Comparison of ENCODE assay signal across 9 mouse cellular contexts in the genomic region with DNA sequence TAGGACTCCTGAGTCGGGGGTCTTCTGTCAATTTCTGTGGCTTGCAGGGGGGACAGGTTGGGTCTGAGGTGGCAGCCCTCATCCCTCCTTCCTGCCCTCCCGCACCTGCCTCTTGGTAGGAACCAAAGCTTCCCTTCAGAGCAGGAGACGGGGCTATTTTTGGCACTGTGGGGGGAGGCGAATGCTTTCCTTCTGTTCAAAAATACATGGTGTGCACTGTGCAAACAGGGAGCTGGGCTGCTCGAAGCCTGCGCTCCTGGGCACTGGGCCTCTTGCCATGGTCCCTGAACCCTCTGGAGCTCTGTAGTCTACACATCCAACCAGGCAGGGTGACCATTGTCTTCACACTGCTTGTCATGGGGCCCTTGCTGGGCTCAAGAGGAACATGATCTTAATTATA. TPM values are rescaled to one million over a fixed set of nuclear protein-coding genes. Genes with fewer than 3 reads are reported as not detected.
DNase-seq lines count a peak whose midpoint lies in the region; ATAC-seq and TF ChIP-seq lines count a peak whose summit lies in the region.
"Had no signal": no experiment of that assay in that cellular context is flagged by ENCODE, and none has a peak within 500 bp of the region (broad histone marks: within the 10 kb centered on the region; RNA-seq: fewer than 3 reads in every experiment).

No protein-coding gene starts in this region.

- H3K4me3 ChIP-seq in intestine, embryonic 15.5 days (replicated peaks), result no peak overlapping the region
- H3K4me3 ChIP-seq in intestine, postnatal 0 days (ENCODE audit: low read depth, low read length), result no peak overlapping the region
- no peak overlapping the region for H3K4me3 ChIP-seq in heart, postnatal 0 days (ENCODE audit: low read depth, low read length)
- no peak overlapping the region for H3K4me3 ChIP-seq in limb, embryonic 12.5 days (replicated peaks)
- H3K4me3 ChIP-seq: midbrain, embryonic 12.5 days had no signal

- H3K27ac ChIP-seq in intestine, embryonic 15.5 days, result peak overlapping the region; percentile 64; the same call in 1 of the 2 replicates
- H3K27ac ChIP-seq in intestine, postnatal 0 days (ENCODE audit: low read depth, low read length), result no peak overlapping the region
- H3K27ac ChIP-seq in heart, postnatal 0 days (ENCODE audit: low read depth), result peak overlapping the region; percentile 93
- H3K27ac ChIP-seq in limb, embryonic 12.5 days, result 0 out of 2 replicates have a peak overlapping the region, but pooled peaks have one; percentile 73

- intact Hi-C loops in gastrocnemius, postnatal 14 days (cut with DNase I; ENCODE audit: low total_unique reads), result no loop called here

- peaks cover 43% of the 10 kb centered on the region for H3K4me1 ChIP-seq in intestine, embryonic 15.5 days (replicated peaks)
- H3K4me1 ChIP-seq in intestine, postnatal 0 days (replicated peaks; ENCODE audit: control insufficient read depth, insufficient read depth, low read length), result peaks cover 15% of the 10 kb centered on the region; the same call in 1 of the 2 replicates
- H3K4me1 ChIP-seq in heart, postnatal 0 days (ENCODE audit: control insufficient read depth, insufficient read depth), result peaks cover 59% of the 10 kb centered on the region
- H3K4me1 ChIP-seq in limb, embryonic 12.5 days (replicated peaks), result peaks cover 59% of the 10 kb centered on the region

- DNase-seq in cerebellum, adult 9-11 months, result peak; percentile 88
- no peak for DNase-seq in heart, postnatal 0 days (ENCODE audit: low spot score)
- DNase-seq in gastrocnemius, postnatal 14 days, result no peak

- 0 out of 2 replicates have a peak overlapping the region, but pooled peaks have one; percentile 46 for H3K4me2 ChIP-seq in intestine, embryonic 15.5 days (replicated peaks)
- H3K4me2 ChIP-seq in intestine, postnatal 0 days (replicated peaks; ENCODE audit: low read depth), result no peak overlapping the region
- peak overlapping the region; percentile 51 for H3K4me2 ChIP-seq in heart, postnatal 0 days (ENCODE audit: low read depth, low read length)
- no peak overlapping the region for H3K4me2 ChIP-seq in limb, embryonic 12.5 days

- no peaks in the 10 kb centered on the region for H3K36me3 ChIP-seq in intestine, embryonic 15.5 days
- no peaks in the 10 kb centered on the region for H3K36me3 ChIP-seq in intestine, postnatal 0 days (ENCODE audit: control insufficient read depth, insufficient read depth)
- no peaks in the 10 kb centered on the region for H3K36me3 ChIP-seq in heart, postnatal 0 days (replicated peaks; ENCODE audit: control insufficient read depth, insufficient read depth, low read length)
- H3K36me3 ChIP-seq in limb, embryonic 12.5 days, result no peaks in the 10 kb centered on the region

- no peak for TF ChIP-seq CTCF in intestine, postnatal 0 days (IDR thresholded peaks at IDR 0.05; ENCODE audit: low read depth)
- TF ChIP-seq CTCF in heart, postnatal 0 days (IDR thresholded peaks at IDR 0.05; ENCODE audit: low read depth), result no peak

- 63% methylated on average over 6 of the region's 6 CpGs for WGBS in intestine, embryonic 15.5 days
- WGBS in intestine, postnatal 0 days, result 57% methylated on average over 6 of the region's 6 CpGs
- WGBS in heart, postnatal 0 days, result 25% methylated on average over 6 of the region's 6 CpGs
- WGBS in limb, embryonic 12.5 days, result 73% methylated on average over 6 of the region's 6 CpGs

- H3K9ac ChIP-seq in intestine, embryonic 15.5 days, result no peak overlapping the region
- H3K9ac ChIP-seq in intestine, postnatal 0 days (ENCODE audit: low read depth, low read length), result no peak overlapping the region
- H3K9ac ChIP-seq in heart, postnatal 0 days (replicated peaks; ENCODE audit: low read depth, low read length), result 0 out of 2 replicates have a peak overlapping the region, but pooled peaks have one; percentile 20
- H3K9ac ChIP-seq in limb, embryonic 12.5 days (replicated peaks), result no peak overlapping the region; the same call in 1 of the 2 replicates
- H3K9ac ChIP-seq: midbrain, embryonic 12.5 days had no signal

- ATAC-seq in intestine, embryonic 15.5 days, result no peak
- no peak for ATAC-seq in intestine, postnatal 0 days
- ATAC-seq in heart, postnatal 0 days (ENCODE audit: insufficient read depth, low read depth), result peak; percentile 32; the same call in 1 of the 2 replicates
- ATAC-seq in limb, embryonic 12.5 days (ENCODE audit: insufficient number of reproducible peaks, insufficient read depth, low FRiP score, low TSS enrichment, low read depth), result no peak
- ATAC-seq in CD4-positive, CD25-positive, alpha-beta regulatory T cell, adult 4 months, result no peak
- no peak for ATAC-seq in monocyte, adult 5-6 weeks (replicated peaks; ENCODE audit: insufficient number of reproducible peaks, low FRiP score, low TSS enrichment, poor library complexity, severe bottlenecking)

- TF ChIP-seq EP300 in heart, postnatal 0 days (IDR thresholded peaks at IDR 0.05; ENCODE audit: low read depth), result no peak

- H3K9me3 ChIP-seq in intestine, embryonic 15.5 days, result no peaks in the 10 kb centered on the region
- no peaks in the 10 kb centered on the region for H3K9me3 ChIP-seq in intestine, postnatal 0 days (ENCODE audit: control insufficient read depth)
- no peaks in the 10 kb centered on the region for H3K9me3 ChIP-seq in heart, postnatal 0 days (replicated peaks; ENCODE audit: control insufficient read depth, low read length)
- H3K9me3 ChIP-seq in limb, embryonic 12.5 days, result no peaks in the 10 kb centered on the region
- H3K9me3 ChIP-seq: midbrain, embryonic 12.5 days had no signal

- H3K27me3 ChIP-seq in intestine, embryonic 15.5 days (replicated peaks), result no peaks in the 10 kb centered on the region
- H3K27me3 ChIP-seq in intestine, postnatal 0 days (replicated peaks; ENCODE audit: control insufficient read depth, insufficient read depth, low read length), result no peaks in the 10 kb centered on the region
- H3K27me3 ChIP-seq in heart, postnatal 0 days (ENCODE audit: control insufficient read depth, insufficient read depth, low read length), result no peaks in the 10 kb centered on the region
- H3K27me3 ChIP-seq in limb, embryonic 12.5 days, result no peaks in the 10 kb centered on the region

RNA-seq across cellular contexts. Expression of a gene that starts 11.5 kb away (rescaled TPM):
- polyA plus RNA-seq in intestine, embryonic 15.5 days (2015; fragmentation: Nextera tagmentation; extraction: Ambion mirVana), result 23.9 and 25.0 TPM in 2 replicates
- 8.4 and 8.5 TPM in 2 replicates for polyA plus RNA-seq in intestine, postnatal 0 days (2015; fragmentation: Nextera tagmentation; extraction: Ambion mirVana)
- total RNA-seq in heart, postnatal 0 days (2014; rRNA removed; ENCODE audit: low replicate concordance), result 24.9 and 31.4 TPM in 2 replicates
- polyA plus RNA-seq in heart, postnatal 0 days (2015; fragmentation: Nextera tagmentation; extraction: Ambion mirVana), result 17.7 and 18.6 TPM in 2 replicates
- polyA plus RNA-seq in limb, embryonic 12.5 days (2016; fragmentation: Nextera tagmentation; extraction: Ambion mirVana), result 53.6 and 54.4 TPM in 2 replicates
- 1 to 10 TPM in 1 of 2 experiments, under 1 TPM in 1; 0.63 to 1.4 TPM for polyA plus RNA-seq in CD4-positive, CD25-positive, alpha-beta regulatory T cell, adult 4 months (2017; shearing (Covaris generic))
- total RNA-seq in monocyte, adult 5-6 weeks (2017), result not detected in 3 replicates
- total RNA-seq in gastrocnemius, postnatal 14 days (2021), result 10 to 100 TPM in 1 of 2 experiments, 1 to 10 TPM in 1; 6.1 to 12.0 TPM

RNA-seq across cellular contexts. Expression of a gene that starts 57.1 kb away (rescaled TPM):
- polyA plus RNA-seq in intestine, embryonic 15.5 days (2015; fragmentation: Nextera tagmentation; extraction: Ambion mirVana), result 3.3 and 4.2 TPM in 2 replicates
- 5.5 and 8.1 TPM in 2 replicates for polyA plus RNA-seq in intestine, postnatal 0 days (2015; fragmentation: Nextera tagmentation; extraction: Ambion mirVana)
- 0.35 and 3.1 TPM in 2 replicates for total RNA-seq in heart, postnatal 0 days (2014; rRNA removed; ENCODE audit: low replicate concordance)
- 0.67 and 0.77 TPM in 2 replicates for polyA plus RNA-seq in heart, postnatal 0 days (2015; fragmentation: Nextera tagmentation; extraction: Ambion mirVana)
- polyA plus RNA-seq in limb, embryonic 12.5 days (2016; fragmentation: Nextera tagmentation; extraction: Ambion mirVana), result 0.19 TPM in 1 of 2 replicates, not detected in the other
- polyA plus RNA-seq in CD4-positive, CD25-positive, alpha-beta regulatory T cell, adult 4 months (2017; shearing (Covaris generic)), result under 1 TPM; 0.36 to 0.48 TPM
- total RNA-seq in monocyte, adult 5-6 weeks (2017), result not detected in 3 replicates
- 10 to 100 TPM; 44.0 to 45.2 TPM for total RNA-seq in gastrocnemius, postnatal 14 days (2021)

Comparison
In these comparisons a context has a peak if more than half of its experiments do, and no peak if none do; other contexts are left out.
1. H3K4me2 ChIP-seq: peak in intestine, embryonic 15.5 days (single experiment) and heart, postnatal 0 days (single experiment); none in intestine, postnatal 0 days (single experiment) and limb, embryonic 12.5 days (single experiment).